Comparison of ENCODE assay signal across 8 mouse cellular contexts in genomic region chr8:107389557-107389956, GRCm38 (mm10). TPM values are rescaled to one million over a fixed set of nuclear protein-coding genes. Genes with fewer than 3 reads are reported as not detected.
DNase-seq lines count a peak whose midpoint lies in the region; ATAC-seq lines count a peak whose summit lies in the region.

No protein-coding gene starts in this region.

- no peaks in the 10 kb centered on the region for H3K36me3 ChIP-seq in forebrain, embryonic 15.5 days
- no peaks in the 10 kb centered on the region for H3K36me3 ChIP-seq in forebrain, embryonic 11.5 days (ENCODE audit: control insufficient read depth, insufficient read depth, low read length)
- no peaks in the 10 kb centered on the region for H3K36me3 ChIP-seq in neural tube, embryonic 13.5 days
- H3K36me3 ChIP-seq in neural tube, embryonic 15.5 days: no peaks in the 10 kb centered on the region

- peaks cover 12% of the 10 kb centered on the region for H3K4me1 ChIP-seq in forebrain, embryonic 15.5 days
- H3K4me1 ChIP-seq in forebrain, embryonic 11.5 days (replicated peaks; ENCODE audit: control insufficient read depth, insufficient read depth, low read length): no peaks in the 10 kb centered on the region
- 0 out of 2 replicates have a peak, but pooled peaks cover 14% of the 10 kb centered on the region for H3K4me1 ChIP-seq in neural tube, embryonic 13.5 days (replicated peaks)
- peaks cover 18% of the 10 kb centered on the region; the same call in 1 of the 2 replicates for H3K4me1 ChIP-seq in neural tube, embryonic 15.5 days

- H3K9ac ChIP-seq in forebrain, embryonic 15.5 days (replicated peaks): no peak overlapping the region
- H3K9ac ChIP-seq in forebrain, embryonic 11.5 days (ENCODE audit: low read length): no peak overlapping the region
- H3K9ac ChIP-seq in neural tube, embryonic 13.5 days: no peak overlapping the region
- no peak overlapping the region for H3K9ac ChIP-seq in neural tube, embryonic 15.5 days (replicated peaks)

- WGBS in forebrain, embryonic 15.5 days: 30% methylated on average over 8 of the region's 8 CpGs
- 92% methylated on average over 8 of the region's 8 CpGs for WGBS in forebrain, embryonic 11.5 days
- 62% methylated on average over 8 of the region's 8 CpGs for WGBS in neural tube, embryonic 13.5 days
- 59% methylated on average over 8 of the region's 8 CpGs for WGBS in neural tube, embryonic 15.5 days

- intact Hi-C loops in heart, postnatal 36 days (cut with DNase I): loop anchor here (2.0 kb wide), 1 partner anchor 35 kb away; the partner anchor contains the start of gene Nob1

- H3K4me2 ChIP-seq in forebrain, embryonic 15.5 days (replicated peaks): no peak overlapping the region
- H3K4me2 ChIP-seq in forebrain, embryonic 11.5 days (ENCODE audit: low read depth, low read length, severe bottlenecking): no peak overlapping the region
- H3K4me2 ChIP-seq in neural tube, embryonic 13.5 days: no peak overlapping the region
- H3K4me2 ChIP-seq in neural tube, embryonic 15.5 days: no peak overlapping the region

- DNase-seq in forebrain, embryonic 11.5 days (ENCODE audit: low spot score): no peak
- DNase-seq in neural tube, embryonic 10.5 days (ENCODE audit: extremely low spot score, low spot score): no peak
- peak; percentile 34 to 39 for DNase-seq in heart, postnatal 36 days
- no peak for DNase-seq in T-cell, adult 2 months (ENCODE audit: low spot score)
- no peak for DNase-seq in embryo, embryonic 11 days

- no peaks in the 10 kb centered on the region for H3K27me3 ChIP-seq in forebrain, embryonic 15.5 days
- no peaks in the 10 kb centered on the region for H3K27me3 ChIP-seq in forebrain, embryonic 11.5 days (ENCODE audit: control insufficient read depth, insufficient read depth, low read length)
- no peaks in the 10 kb centered on the region for H3K27me3 ChIP-seq in neural tube, embryonic 13.5 days
- H3K27me3 ChIP-seq in neural tube, embryonic 15.5 days (replicated peaks): no peaks in the 10 kb centered on the region

- no peaks in the 10 kb centered on the region for H3K9me3 ChIP-seq in forebrain, embryonic 15.5 days
- H3K9me3 ChIP-seq in forebrain, embryonic 11.5 days (ENCODE audit: control insufficient read depth, low read length): no peaks in the 10 kb centered on the region
- no peaks in the 10 kb centered on the region for H3K9me3 ChIP-seq in neural tube, embryonic 13.5 days
- H3K9me3 ChIP-seq in neural tube, embryonic 15.5 days (replicated peaks): no peaks in the 10 kb centered on the region

- ATAC-seq in forebrain, embryonic 15.5 days (replicated peaks): peak; percentile 55; the same call in 1 of the 2 replicates
- no peak for ATAC-seq in forebrain, embryonic 11.5 days (replicated peaks; ENCODE audit: low FRiP score)
- peak; percentile 40; the same call in 1 of the 2 replicates for ATAC-seq in neural tube, embryonic 13.5 days (ENCODE audit: low read depth)
- no peak for ATAC-seq in neural tube, embryonic 15.5 days (ENCODE audit: low FRiP score)

- H3K27ac ChIP-seq in forebrain, embryonic 15.5 days (replicated peaks): no peak overlapping the region
- H3K27ac ChIP-seq in forebrain, embryonic 11.5 days (ENCODE audit: low read depth, low read length): no peak overlapping the region
- H3K27ac ChIP-seq in neural tube, embryonic 13.5 days (replicated peaks): no peak overlapping the region
- H3K27ac ChIP-seq in neural tube, embryonic 15.5 days (replicated peaks): 0 out of 2 replicates have a peak overlapping the region, but pooled peaks have one; percentile 18

- no peak overlapping the region for H3K4me3 ChIP-seq in forebrain, embryonic 15.5 days
- no peak overlapping the region for H3K4me3 ChIP-seq in forebrain, embryonic 11.5 days (ENCODE audit: low read depth, low read length)
- no peak overlapping the region for H3K4me3 ChIP-seq in neural tube, embryonic 13.5 days
- no peak overlapping the region for H3K4me3 ChIP-seq in neural tube, embryonic 15.5 days (replicated peaks)

RNA-seq across cellular contexts. Expression of gene Nqo1, which starts 13.4 kb away (rescaled TPM):
- polyA plus RNA-seq in forebrain, embryonic 15.5 days (2015; fragmentation: Nextera tagmentation; extraction: Ambion mirVana): 3.9 and 4.0 TPM in 2 replicates
- polyA plus RNA-seq in forebrain, embryonic 11.5 days (2014; fragmentation: Nextera tagmentation; extraction: Ambion mirVana): 6.9 and 8.0 TPM in 2 replicates
- 3.9 and 4.4 TPM in 2 replicates for polyA plus RNA-seq in neural tube, embryonic 13.5 days (2015; fragmentation: Nextera tagmentation; extraction: Ambion mirVana)
- total RNA-seq in heart, postnatal 36 days (2021): 10 to 100 TPM; 33.2 to 57.3 TPM
- 7.8 and 32.7 TPM in 2 replicates for polyA plus RNA-seq in neural tube, embryonic 15.5 days (2015; fragmentation: Nextera tagmentation; extraction: Ambion mirVana)

RNA-seq across cellular contexts. Expression of gene Nob1, which starts 35.3 kb away (rescaled TPM):
- 79.6 and 85.8 TPM in 2 replicates for polyA plus RNA-seq in forebrain, embryonic 15.5 days (2015; fragmentation: Nextera tagmentation; extraction: Ambion mirVana)
- 81.5 and 88.7 TPM in 2 replicates for polyA plus RNA-seq in forebrain, embryonic 11.5 days (2014; fragmentation: Nextera tagmentation; extraction: Ambion mirVana)
- 68.5 and 71.5 TPM in 2 replicates for polyA plus RNA-seq in neural tube, embryonic 13.5 days (2015; fragmentation: Nextera tagmentation; extraction: Ambion mirVana)
- total RNA-seq in heart, postnatal 36 days (2021): 10 to 100 TPM; 21.6 to 24.1 TPM
- 64.2 and 73.6 TPM in 2 replicates for polyA plus RNA-seq in neural tube, embryonic 15.5 days (2015; fragmentation: Nextera tagmentation; extraction: Ambion mirVana)

RNA-seq across cellular contexts. Expression of gene Wwp2, which starts 46.6 kb away (rescaled TPM):
- 39.4 and 41.5 TPM in 2 replicates for polyA plus RNA-seq in forebrain, embryonic 15.5 days (2015; fragmentation: Nextera tagmentation; extraction: Ambion mirVana)
- polyA plus RNA-seq in forebrain, embryonic 11.5 days (2014; fragmentation: Nextera tagmentation; extraction: Ambion mirVana): 51.1 and 59.3 TPM in 2 replicates
- polyA plus RNA-seq in neural tube, embryonic 13.5 days (2015; fragmentation: Nextera tagmentation; extraction: Ambion mirVana): 41.2 and 60.3 TPM in 2 replicates
- total RNA-seq in heart, postnatal 36 days (2021): 10 to 100 TPM; 23.9 to 26.1 TPM
- 36.4 and 39.5 TPM in 2 replicates for polyA plus RNA-seq in neural tube, embryonic 15.5 days (2015; fragmentation: Nextera tagmentation; extraction: Ambion mirVana)

Comparison
In these comparisons a context has a peak if more than half of its experiments do, and no peak if none do; other contexts are left out.
1. ATAC-seq: peak in forebrain, embryonic 15.5 days (single experiment) and neural tube, embryonic 13.5 days (single experiment); none in forebrain, embryonic 11.5 days (single experiment) and neural tube, embryonic 15.5 days (single experiment).
2. DNase-seq: peak in heart, postnatal 36 days (2 of 2); none in forebrain, embryonic 11.5 days (single experiment), neural tube, embryonic 10.5 days (single experiment), T-cell, adult 2 months (single experiment) and embryo, embryonic 11 days (single experiment).